Mouse (Mus musculus) WW6 (cell line): ENCODE measurements around the gene Scpep1.

Experiments used
- DNase-seq: peaks from one replicate; pipeline ENCODE4 v3.0.0-alpha.2; 2013; ENCODE audit warnings: low read depth, low spot score

The Scpep1 gene

GRCm38 (mm10) chr11:88973776-88974701, 18.8 kb upstream of the Scpep1 start:
- peak; percentile 97 for DNase-seq

GRCm38 (mm10) chr11:88970202-88970732, 15.0 kb upstream of the Scpep1 start, which contains the start of gene Coil:
Gene Coil (plus strand): TSS chr11:88970252.
- DNase-seq, result no peak

GRCm38 (mm10) chr11:88966881-88967361, 11.7 kb upstream of the Scpep1 start, which contains the start of gene Elobl:
Gene Elobl (minus strand): TSS chr11:88966931.
- DNase-seq, result no peak

- no peak for DNase-seq
These were observed 3.6 kb upstream of the Scpep1 start for GRCm38 (mm10) chr11:88958851-88959250.

- no peak for DNase-seq
These were observed 462 bp downstream of the Scpep1 start for GRCm38 (mm10) chr11:88954803-88955202.

GRCm38 (mm10) chr11:88953582-88953981, 1.7 kb downstream of the Scpep1 start:
- DNase-seq, result no peak

- no peak for DNase-seq
These were observed 3.1 kb downstream of the Scpep1 start for GRCm38 (mm10) chr11:88952117-88952516.

GRCm38 (mm10) chr11:88951576-88951975, 3.7 kb downstream of the Scpep1 start:
- DNase-seq, result no peak

- no peak for DNase-seq
These were observed 4.5 kb downstream of the Scpep1 start for GRCm38 (mm10) chr11:88950640-88951250.

- DNase-seq, result no peak
These were observed 5.2 kb downstream of the Scpep1 start for GRCm38 (mm10) chr11:88949802-88950639.

- no peak for DNase-seq
These were observed 6.4 kb downstream of the Scpep1 start for GRCm38 (mm10) chr11:88948896-88949295.

GRCm38 (mm10) chr11:88945971-88946585, 9.2 kb downstream of the Scpep1 start:
- no peak for DNase-seq

- DNase-seq, result peak; percentile 76
These were observed 13.8 kb downstream of the Scpep1 start for GRCm38 (mm10) chr11:88941489-88941888.

- DNase-seq, result no peak
These were observed 15.6 kb downstream of the Scpep1 start for GRCm38 (mm10) chr11:88939634-88940033.

GRCm38 (mm10) chr11:88938770-88939169, 16.5 kb downstream of the Scpep1 start:
- no peak for DNase-seq

- no peak for DNase-seq
These were observed 17.4 kb downstream of the Scpep1 start for GRCm38 (mm10) chr11:88937886-88938285.

GRCm38 (mm10) chr11:88934089-88935000, 20.9 kb downstream of the Scpep1 start:
- no peak for DNase-seq

GRCm38 (mm10) chr11:88933030-88933429, 22.2 kb downstream of the Scpep1 start:
- DNase-seq, result no peak

GRCm38 (mm10) chr11:88931692-88932530, 23.4 kb downstream of the Scpep1 start:
- DNase-seq, result no peak
